Mouse (Mus musculus) MEL (cell line): ENCODE data around the gene Olfr209.

Experiments
- BHLHE40 ChIP-seq: IDR thresholded peaks from 2 replicates; pipeline ENCODE4 v1.6.1; 2012; ENCODE audit warnings: low read depth, mild to moderate bottlenecking, inconsistent platforms, low read length, improper control_type of control experiment, borderline replicate concordance
- CHD2 ChIP-seq: IDR thresholded peaks from 2 replicates; pipeline ENCODE4 v1.6.1; 2011; ENCODE audit warnings: low read length, improper control_type of control experiment
- CTCF ChIP-seq, 3 experiments: IDR thresholded peaks in 2 of 3; conservative IDR thresholded peaks in 1 of 3; 2 replicates each; pipeline ENCODE4 v1.5.1; 2011 to 2012; ENCODE audit warnings: low read length in 3 of 3, low read depth in 2 of 3, mild to moderate bottlenecking in 2 of 3, improper control_type of control experiment in 1 of 3, inconsistent platforms in 1 of 3, mixed read lengths in 1 of 3, moderate library complexity in 1 of 3; ENCODE audit not compliant: control insufficient read depth in 1 of 3, insufficient read depth in 1 of 3, poor library complexity in 1 of 3, severe bottlenecking in 1 of 3
- GATA1 ChIP-seq: IDR thresholded peaks from 2 replicates; pipeline ENCODE4 v1.6.1; 2011; ENCODE audit warnings: low read depth, low read length, improper control_type of control experiment
- HCFC1 ChIP-seq: IDR thresholded peaks from 2 replicates; pipeline ENCODE4 v1.6.1; 2012; ENCODE audit warnings: low read depth, mild to moderate bottlenecking, inconsistent platforms, low read length, improper control_type of control experiment, moderate library complexity
- MAFK ChIP-seq: IDR thresholded peaks from 2 replicates; pipeline ENCODE4 v1.6.1; 2011; ENCODE audit warnings: low read depth, mild to moderate bottlenecking, low read length, improper control_type of control experiment, borderline replicate concordance
- MEF2A ChIP-seq: IDR thresholded peaks from 2 replicates; pipeline ENCODE4 v1.6.1; 2014; ENCODE audit warnings: low read depth, mild to moderate bottlenecking, inconsistent platforms, low read length, improper control_type of control experiment; ENCODE audit not compliant: poor library complexity, insufficient replicate concordance, severe bottlenecking; ENCODE audit errors: extremely low read depth
- POLR2A ChIP-seq, 2 experiments: IDR thresholded peaks; 2 replicates each; pipeline ENCODE4 v1.6.1; 2011 to 2012; ENCODE audit warnings: low read length in 2 of 2, mild to moderate bottlenecking in 2 of 2, control low read depth in 1 of 2, improper control_type of control experiment in 1 of 2, low read depth in 1 of 2, moderate library complexity in 1 of 2; ENCODE audit not compliant: control insufficient read depth in 1 of 2, insufficient read depth in 1 of 2, poor library complexity in 1 of 2
- POLR2AphosphoS5 ChIP-seq: IDR thresholded peaks from 2 replicates; pipeline ENCODE4 v1.6.1; 2012; ENCODE audit warnings: low read depth, borderline replicate concordance, mild to moderate bottlenecking, inconsistent platforms, low read length, moderate library complexity, mixed read lengths
- TCF12 ChIP-seq: IDR thresholded peaks from 2 replicates; pipeline ENCODE4 v1.6.1; 2014; ENCODE audit warnings: low read depth, mild to moderate bottlenecking, inconsistent platforms, low read length, improper control_type of control experiment, moderate library complexity
- ZC3H11A ChIP-seq: IDR thresholded peaks from 2 replicates; pipeline ENCODE4 v1.6.1; 2012; ENCODE audit warnings: low read depth, mild to moderate bottlenecking, inconsistent platforms, low read length, improper control_type of control experiment
- ZNF384 ChIP-seq: IDR thresholded peaks from 2 replicates; pipeline ENCODE4 v1.6.1; 2012; ENCODE audit warnings: low read depth, mild to moderate bottlenecking, inconsistent platforms, low read length, improper control_type of control experiment

DNA sequence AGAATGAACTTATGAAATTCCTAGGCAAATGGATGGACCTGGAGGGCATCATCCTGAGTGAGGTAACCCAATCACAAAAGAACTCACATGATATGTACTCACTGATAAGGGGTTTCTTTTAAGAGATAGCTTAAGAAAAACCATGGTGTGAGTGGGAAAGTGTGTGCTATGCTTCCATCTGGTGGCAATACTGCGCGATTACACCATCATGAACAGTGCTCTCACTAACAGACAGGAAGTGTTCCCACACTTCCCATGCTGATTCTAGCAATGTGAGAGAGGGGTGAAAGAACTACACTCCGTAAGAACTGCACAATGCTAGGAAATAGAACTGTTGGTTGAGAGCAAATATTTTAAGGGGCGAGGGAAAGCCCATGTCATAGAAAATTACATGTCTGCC, 39.9 kb upstream of the Olfr209 start:
- TF ChIP-seq TCF12 (no peak), CHD2 (no peak), CTCF (IDR thresholded peaks at IDR 0.05 in 2 of 3, conservative IDR thresholded peaks at IDR 0.05 in 1 of 3; ENCODE audit: control insufficient read depth in 1 of 3, insufficient read depth in 1 of 3, low read depth in 2 of 3, low read length in 3 of 3, poor library complexity in 1 of 3, severe bottlenecking in 1 of 3) (peak; percentile 38 to 75 (median 44); a peak in 5 of 6 replicates), MEF2A (no peak), HCFC1 (no peak), ZC3H11A (peak; percentile 89), POLR2A (IDR thresholded peaks at IDR 0.05; ENCODE audit: control insufficient read depth in 1 of 2, insufficient read depth in 1 of 2, low read depth in 1 of 2, low read length in 2 of 2, poor library complexity in 1 of 2) (no peak), POLR2AphosphoS5 (no peak), ZNF384 (no peak), GATA1 (peak; percentile 61; the same call in 1 of the 2 replicates), MAFK (no peak), BHLHE40 (no peak)
